Mouse (Mus musculus) left cerebral cortex, postnatal 10 days (tissue): ENCODE results near the gene Ugt1a6b. TPM values are rescaled to one million over a fixed set of nuclear protein-coding genes. Genes with fewer than 3 reads are reported as not detected.
"Not testable (repeated sequence)": the region's sequence is repeated elsewhere in the genome, so short reads cannot be mapped to it uniquely, and the experiment has no call there.

Experiments
- DNase-seq, 2 experiments: peaks; one replicate each; pipeline ENCODE4 v3.0.0; 2021 to 2022; ENCODE audit warnings: low spot score in 2 of 2, mixed read lengths in 1 of 2; ENCODE audit errors: extremely low spot score in 1 of 2
- intact Hi-C: fragments of 180-260 bp; cut with DNase I; formaldehyde crosslinking; loops from one replicate; pipeline ENCODE4 v1.15.1; 2025
- total RNA-seq, 2 experiments: library from RNA; stranded (reverse); gene quantifications; 2 replicates each; pipeline ENCODE4 v1.2.3; 2021

The Ugt1a6b gene
- under 1 TPM in 1 of 2 experiments, not detected in 1; 0.24 TPM for total RNA-seq

GRCm38 (mm10) chr1:88103019-88103418, at the start of gene Ugt1a6b:
Gene Ugt1a6b (plus strand): TSS chr1:88103252.
- DNase-seq, intact Hi-C loops: not testable (repeated sequence)

GRCm38 (mm10) chr1:88055088-88055487, 48.0 kb upstream of the Ugt1a6b start, which contains the start of gene Ugt1a10:
Gene Ugt1a10 (plus strand): TSS chr1:88055388.
- DNase-seq: no peak
- intact Hi-C loops: no loop called here

- DNase-seq, intact Hi-C loops: not testable (repeated sequence)
These were observed 36.5 kb upstream of the Ugt1a6b start for GRCm38 (mm10) chr1:88066472-88067102.

- DNase-seq: no peak
These were observed 32.6 kb upstream of the Ugt1a6b start, which contains the start of gene Ugt1a9 for GRCm38 (mm10) chr1:88070495-88070894. Gene Ugt1a9 (plus strand): TSS chr1:88070800.

GRCm38 (mm10) chr1:88070902-88071301, 32.1 kb upstream of the Ugt1a6b start:
- intact Hi-C loops: no loop called here
- DNase-seq: no peak

More at GRCm38 (mm10) chr1:88070495-88070894, 32.6 kb upstream of the Ugt1a6b start, which contains the start of gene Ugt1a9:
- intact Hi-C loops: no loop called here

- intact Hi-C loops: no loop called here
- no peak for DNase-seq
These were observed 28.6 kb upstream of the Ugt1a6b start for GRCm38 (mm10) chr1:88074471-88074870.

- intact Hi-C loops: no loop called here
- DNase-seq: no peak
These were observed 25.9 kb upstream of the Ugt1a6b start for GRCm38 (mm10) chr1:88077128-88077527.

- DNase-seq: no peak
- intact Hi-C loops: no loop called here
These were observed 21.4 kb upstream of the Ugt1a6b start for GRCm38 (mm10) chr1:88081670-88082069.

- intact Hi-C loops: no loop called here
- no peak for DNase-seq
These were observed 16.9 kb upstream of the Ugt1a6b start for GRCm38 (mm10) chr1:88086125-88086524.

GRCm38 (mm10) chr1:88087513-88087912, 15.5 kb upstream of the Ugt1a6b start, which contains the start of gene Ugt1a8:
Gene Ugt1a8 (plus strand): TSS chr1:88087813.
- intact Hi-C loops: no loop called here
- no peak for DNase-seq

GRCm38 (mm10) chr1:88092341-88092740, 10.7 kb upstream of the Ugt1a6b start:
- DNase-seq: no peak
- intact Hi-C loops: no loop called here

GRCm38 (mm10) chr1:88094270-88094676, 8.8 kb upstream of the Ugt1a6b start:
- intact Hi-C loops, DNase-seq: not testable (repeated sequence)

- intact Hi-C loops: no loop called here
- DNase-seq: peak in 1 of 2 experiments; percentile 1
These were observed 8.0 kb upstream of the Ugt1a6b start, which contains the start of gene Ugt1a7c for GRCm38 (mm10) chr1:88094941-88095492. Gene Ugt1a7c (plus strand): TSS chr1:88095062.

GRCm38 (mm10) chr1:88098546-88098945, 4.5 kb upstream of the Ugt1a6b start:
- DNase-seq, intact Hi-C loops: not testable (repeated sequence)

- intact Hi-C loops, DNase-seq: not testable (repeated sequence)
These were observed 3.4 kb upstream of the Ugt1a6b start for GRCm38 (mm10) chr1:88099691-88100090.

- DNase-seq, intact Hi-C loops: not testable (repeated sequence)
These were observed 831 bp downstream of the Ugt1a6b start for GRCm38 (mm10) chr1:88103697-88104468.

GRCm38 (mm10) chr1:88104667-88105430, 1.8 kb downstream of the Ugt1a6b start:
- DNase-seq: no peak
- intact Hi-C loops: no loop called here

GRCm38 (mm10) chr1:88105656-88106055, 2.6 kb downstream of the Ugt1a6b start:
- no peak for DNase-seq
- intact Hi-C loops: no loop called here
